Mouse (Mus musculus): ENCODE measurements at regions not wholly inside any gene's neighbourhood (a gene's known extent, or its start where the extent isn't known, plus 50 kb on each side); places are given as distances from the start of the nearest gene placed in this dataset.

DNA sequence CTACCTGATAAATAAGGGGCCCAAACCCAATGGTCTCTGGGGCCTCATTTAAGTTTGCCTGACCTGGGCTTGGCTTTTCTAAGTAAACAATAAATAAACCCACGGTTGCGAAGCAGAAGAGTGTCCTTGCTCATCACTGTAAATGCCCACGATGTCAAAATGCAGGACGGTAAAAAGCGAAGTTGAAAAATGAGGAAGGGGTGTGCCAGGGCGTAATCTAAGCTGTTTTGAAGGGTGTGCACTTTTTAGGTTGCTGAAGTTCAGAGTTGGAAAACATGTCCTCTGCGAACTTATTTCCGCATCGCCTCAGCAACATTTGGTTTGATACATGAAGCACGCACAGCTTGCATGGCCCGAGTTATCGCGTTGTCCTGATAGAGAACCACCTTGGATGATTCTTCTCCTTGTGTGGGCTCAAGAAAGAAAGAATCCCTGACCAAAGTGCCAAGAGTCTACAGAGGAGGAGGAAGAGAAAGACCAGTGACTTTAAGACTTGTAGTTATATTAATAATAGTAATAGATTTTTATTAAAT, 119.0 kb upstream of the Zeb2 start:
- TF ChIP-seq POLR2A (IDR thresholded peaks at IDR 0.05; ENCODE audit: low read depth, low read length) (no peak), CTCF (IDR thresholded peaks at IDR 0.05; ENCODE audit: extremely low read depth, insufficient read depth, insufficient read length, insufficient replicate concordance) (no peak)
